Mouse (Mus musculus) hematopoietic multipotent progenitor cell, adult 10-12 weeks (in vitro differentiated cells): Measurements from ENCODE around the gene Dydc1. TPM values are rescaled to one million over a fixed set of nuclear protein-coding genes. Genes with fewer than 3 reads are reported as not detected.

Experiments used
- polyA plus RNA-seq: library from polyadenylated mRNA; stranded (reverse); fragments of >175 nt; gene quantifications from 2 replicates; pipeline ENCODE4 v1.2.3, GENCODE M21; 2012; ENCODE audit warnings: low replicate concordance

Dydc1 gene
- not detected in 2 replicates for polyA plus RNA-seq

DNA sequence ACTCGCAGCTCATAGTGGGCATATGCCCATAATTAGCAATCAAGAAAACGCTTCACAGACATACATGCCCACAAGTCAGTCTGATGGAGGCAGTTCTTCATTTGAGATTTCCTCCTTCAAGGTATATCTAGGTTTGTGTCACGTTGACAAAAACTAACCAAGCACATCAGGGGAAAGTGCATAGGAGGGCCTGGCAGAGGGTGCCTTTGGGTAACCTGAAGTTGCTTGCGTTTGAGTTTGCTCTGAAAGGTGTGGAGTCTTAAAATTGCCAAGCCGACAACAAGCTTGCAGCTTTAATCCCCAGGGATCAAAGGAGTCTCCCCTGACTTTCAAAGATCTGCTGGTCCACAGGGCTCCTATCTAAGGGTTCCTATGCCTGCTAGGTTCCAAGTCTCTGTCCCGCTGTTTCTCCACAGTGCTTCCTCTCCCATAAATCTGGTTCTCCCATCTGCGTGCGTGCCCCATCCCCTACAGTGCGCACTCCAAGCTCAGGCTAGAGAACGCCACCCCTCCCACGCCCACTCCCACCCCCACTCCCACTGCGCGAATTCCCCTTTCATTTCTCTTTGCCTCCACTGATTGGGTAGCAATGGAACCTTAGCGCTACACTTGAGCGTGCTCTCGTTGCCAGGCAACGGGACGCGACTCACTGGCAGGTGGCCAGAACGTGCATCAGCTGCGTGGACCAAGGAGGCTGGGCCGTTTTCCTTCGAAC, at the start of gene Dydc1:
Gene Dydc1, plus strand, starts transcription at position 683 of the 715 bp plus-strand sequence.

DNA sequence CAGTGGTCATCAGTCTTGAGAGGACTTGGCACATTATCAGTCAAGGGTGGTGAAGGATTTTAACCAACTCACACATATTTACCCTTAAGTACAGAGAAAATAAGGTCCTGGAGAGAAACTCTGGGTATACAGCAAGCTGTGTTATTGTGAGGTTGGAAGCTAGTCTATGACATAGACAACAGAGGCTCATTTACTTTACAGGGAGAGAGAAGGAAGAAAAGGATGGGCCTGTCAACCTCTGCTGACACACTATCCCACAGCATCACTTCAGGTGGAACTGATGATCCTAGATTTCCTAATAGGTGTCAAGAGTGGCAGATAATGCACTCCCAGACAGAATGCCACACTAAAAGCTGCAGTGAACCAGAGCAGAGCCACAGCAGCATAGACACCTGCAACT, 3.6 kb upstream of the Dydc1 start, which contains the start of gene Dydc2:
Gene Dydc2, minus strand, starts transcription at position 101 of the 400 bp plus-strand sequence.

DNA sequence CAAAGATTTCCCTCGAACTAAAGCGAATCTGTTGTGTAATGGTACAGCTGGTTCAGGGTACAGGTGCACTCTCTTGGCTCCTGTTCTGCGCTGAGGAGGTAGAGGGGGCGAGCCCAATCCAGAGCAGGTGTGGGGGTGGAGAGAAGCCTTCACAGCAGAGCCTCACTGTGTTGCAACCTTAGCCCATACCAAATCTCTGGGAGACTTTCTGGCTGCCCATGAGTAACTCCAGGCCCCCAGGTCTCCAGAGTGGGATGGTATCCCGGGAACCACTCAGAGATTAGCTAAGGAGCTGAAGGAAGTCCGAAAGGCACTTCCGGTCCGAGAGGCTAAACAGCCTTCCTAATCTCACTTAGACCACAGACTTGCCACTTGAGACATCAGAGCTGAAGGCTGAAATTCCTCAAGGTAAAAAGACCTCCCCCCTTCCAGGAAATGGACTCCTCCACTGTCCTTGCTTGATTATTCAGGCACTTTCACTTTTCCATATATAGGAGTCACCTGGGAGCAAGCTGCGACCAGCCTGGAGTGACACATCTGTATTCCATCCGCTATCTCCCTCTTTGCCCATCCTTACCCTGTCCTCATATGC, 32.2 kb downstream of the Dydc1 start, which contains the start of gene Mat1a:
Gene Mat1a, plus strand, starts transcription at position 183 of the 592 bp plus-strand sequence.

DNA sequence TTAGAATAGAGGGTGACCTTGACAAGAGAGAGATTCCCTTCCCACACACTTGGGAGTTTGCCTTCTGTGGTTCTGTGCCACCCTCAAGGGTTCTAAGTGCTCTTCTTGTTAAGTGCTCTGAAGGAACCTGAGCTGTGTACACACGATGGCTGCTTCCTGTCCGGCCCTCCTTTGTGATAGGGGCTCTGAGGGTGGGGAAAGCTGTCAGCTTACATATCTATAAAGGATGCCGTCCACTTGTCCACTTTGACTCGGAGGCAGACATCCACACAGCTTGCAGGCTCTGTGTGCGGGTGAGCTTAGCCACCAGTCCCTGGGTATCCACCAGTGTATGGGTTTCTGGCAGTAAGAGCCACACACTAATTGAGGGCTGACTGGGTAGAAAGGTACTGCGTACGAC, 58.8 kb downstream of the Dydc1 start, which contains the start of gene Sftpa1:
Gene Sftpa1, plus strand, starts transcription at position 243 of the 400 bp plus-strand sequence.

Other genes with a start within 250 kb of the Dydc1 start
- 0.16 and 0.94 TPM in 2 replicates for gene Sh2d4b, start 179.6 kb upstream of the Dydc1 start, polyA plus RNA-seq
- gene Tspan14, start 106.1 kb upstream of the Dydc1 start, polyA plus RNA-seq, result 9.4 and 23.3 TPM in 2 replicates
- 7.8 and 24.0 TPM in 2 replicates for gene Fam213a, start 59.1 kb upstream of the Dydc1 start, polyA plus RNA-seq
- not detected in 2 replicates for gene Dydc2, start 3.7 kb upstream of the Dydc1 start, polyA plus RNA-seq
- gene Mat1a, start 32.1 kb downstream of the Dydc1 start, polyA plus RNA-seq, result not detected in 2 replicates
- not detected in 2 replicates for gene Sftpa1, start 58.9 kb downstream of the Dydc1 start, polyA plus RNA-seq
- gene Mbl1, start 78.5 kb downstream of the Dydc1 start, polyA plus RNA-seq, result not detected in 2 replicates
- gene Sftpd, start 112.2 kb downstream of the Dydc1 start, polyA plus RNA-seq, result not detected in 2 replicates
- not detected in 2 replicates for gene Gm2832, start 205.9 kb downstream of the Dydc1 start, polyA plus RNA-seq